Mouse (Mus musculus): ENCODE data around the gene Akain1. TPM values are rescaled to one million over a fixed set of nuclear protein-coding genes. Genes with fewer than 3 reads are reported as not detected.

Gene Akain1
- polyA plus RNA-seq, 1 experiment from 2014 or later = not detected

DNA sequence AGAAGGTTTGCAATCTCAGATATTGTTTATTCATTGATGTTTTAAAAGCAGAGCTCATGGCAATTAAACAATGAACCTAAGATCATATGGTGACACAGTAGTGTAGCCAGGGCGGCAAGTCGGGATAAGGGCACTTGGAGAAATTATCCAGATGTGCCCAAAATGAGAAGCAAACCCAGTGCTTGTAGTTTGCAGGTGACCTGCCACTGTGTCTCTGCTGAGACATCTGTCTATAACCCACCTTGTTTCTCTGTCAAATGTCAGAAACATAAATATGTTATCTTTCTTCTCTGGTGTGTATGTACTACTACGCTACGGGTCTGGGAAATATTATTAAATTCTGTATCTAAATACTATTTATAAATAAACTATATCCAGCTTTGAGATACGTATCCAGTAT, 49.7 kb downstream of the Akain1 start:
- Histone ChIP-seq H3K27me3 (ENCODE audit: poor library complexity, severe bottlenecking) (no peaks in the 10 kb centered on the region), H3K36me3 (replicated peaks) (no peaks in the 10 kb centered on the region), H3K27ac (no peak overlapping the region), H3K4me1 (no peaks in the 10 kb centered on the region), H3K4me3 (no peak overlapping the region), H3K9me3 (no peaks in the 10 kb centered on the region; the same call in 1 of the 2 replicates)
- no peak for DNase-seq (ENCODE audit: extremely low spot score, low spot score)
- 93% methylated on average over 5 of the region's 5 CpGs for WGBS

DNA sequence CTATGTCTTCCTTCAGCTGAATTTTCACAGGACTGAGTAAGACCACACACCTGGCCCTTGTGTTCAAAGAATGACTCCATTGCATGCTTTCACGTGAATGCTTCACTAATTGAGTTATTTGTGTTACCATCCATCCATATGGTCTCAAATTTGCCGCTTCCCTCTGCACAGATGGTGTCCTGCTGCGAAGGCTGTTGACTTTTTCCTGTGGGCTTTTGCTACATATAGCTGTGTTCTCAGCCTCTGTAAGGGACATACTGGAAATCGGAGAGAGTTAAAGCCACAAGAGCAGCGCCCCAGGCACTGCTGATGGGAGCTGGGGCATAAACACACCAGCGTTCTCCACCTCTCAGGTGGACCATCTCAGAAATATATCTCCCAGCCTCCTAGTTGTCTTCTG, 53.2 kb downstream of the Akain1 start:
- H3K9me3 ChIP-seq = no peaks in the 10 kb centered on the region
- H3K36me3 ChIP-seq (replicated peaks) = no peaks in the 10 kb centered on the region
- 83% methylated on average over 6 of the region's 6 CpGs for WGBS
- no peaks in the 10 kb centered on the region for H3K27me3 ChIP-seq (ENCODE audit: poor library complexity, severe bottlenecking)
- DNase-seq (ENCODE audit: extremely low spot score, low spot score) = no peak
- no peaks in the 10 kb centered on the region for H3K4me1 ChIP-seq
- H3K4me3 ChIP-seq = no peak overlapping the region
- no peak overlapping the region for H3K27ac ChIP-seq

- WGBS = 56% methylated on average over 2 of the region's 2 CpGs
- Histone ChIP-seq H3K27me3 (ENCODE audit: poor library complexity, severe bottlenecking) (no peaks in the 10 kb centered on the region), H3K27ac (no peak overlapping the region), H3K36me3 (replicated peaks) (no peaks in the 10 kb centered on the region), H3K4me1 (peaks cover 9% of the 10 kb centered on the region), H3K9me3 (no peaks in the 10 kb centered on the region), H3K4me3 (no peak overlapping the region)
- no peak for DNase-seq (ENCODE audit: extremely low spot score, low spot score)
Measured at GRCm38 (mm10) chr17:69495531-69495930, 56.4 kb downstream of the Akain1 start.

DNA sequence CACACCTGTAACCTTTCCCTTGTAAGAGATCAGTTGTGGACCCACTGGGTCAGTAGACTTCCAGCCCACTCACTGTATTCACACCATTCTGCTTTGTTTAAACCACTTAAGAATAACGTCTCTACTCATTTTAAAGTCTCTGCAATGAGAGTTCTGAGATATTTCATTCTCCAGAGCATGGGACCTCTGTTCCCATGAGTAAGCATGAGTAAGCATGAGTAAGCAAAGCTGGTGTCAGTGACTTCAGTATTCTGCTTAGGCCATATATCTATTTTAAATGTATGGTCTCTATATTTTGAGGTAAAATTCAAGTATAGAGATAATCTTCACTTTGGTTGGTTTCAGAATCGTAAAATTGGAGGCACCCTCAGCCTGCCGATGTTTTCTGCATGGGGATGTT, 57.0 kb downstream of the Akain1 start:
- peaks cover 9% of the 10 kb centered on the region for H3K4me1 ChIP-seq
- 89% methylated on average over 3 of the region's 3 CpGs for WGBS
- no peaks in the 10 kb centered on the region for H3K9me3 ChIP-seq

GRCm38 (mm10) chr17:69497315-69497714, 58.2 kb downstream of the Akain1 start:
- Histone ChIP-seq H3K4me1 (peaks cover 9% of the 10 kb centered on the region), H3K9me3 (no peaks in the 10 kb centered on the region), H3K4me3 (no peak overlapping the region), H3K27ac (no peak overlapping the region), H3K36me3 (replicated peaks) (no peaks in the 10 kb centered on the region), H3K27me3 (ENCODE audit: poor library complexity, severe bottlenecking) (no peaks in the 10 kb centered on the region)
- no peak for DNase-seq (ENCODE audit: extremely low spot score, low spot score)
- 83% methylated on average over 4 of the region's 4 CpGs for WGBS

More for the DNA sequence above, 57.0 kb downstream of the Akain1 start:
- no peaks in the 10 kb centered on the region for H3K27me3 ChIP-seq (ENCODE audit: poor library complexity, severe bottlenecking)
- H3K36me3 ChIP-seq (replicated peaks) = no peaks in the 10 kb centered on the region
- no peak overlapping the region for H3K4me3 ChIP-seq
- no peak overlapping the region for H3K27ac ChIP-seq
- DNase-seq (ENCODE audit: extremely low spot score, low spot score) = no peak

DNA sequence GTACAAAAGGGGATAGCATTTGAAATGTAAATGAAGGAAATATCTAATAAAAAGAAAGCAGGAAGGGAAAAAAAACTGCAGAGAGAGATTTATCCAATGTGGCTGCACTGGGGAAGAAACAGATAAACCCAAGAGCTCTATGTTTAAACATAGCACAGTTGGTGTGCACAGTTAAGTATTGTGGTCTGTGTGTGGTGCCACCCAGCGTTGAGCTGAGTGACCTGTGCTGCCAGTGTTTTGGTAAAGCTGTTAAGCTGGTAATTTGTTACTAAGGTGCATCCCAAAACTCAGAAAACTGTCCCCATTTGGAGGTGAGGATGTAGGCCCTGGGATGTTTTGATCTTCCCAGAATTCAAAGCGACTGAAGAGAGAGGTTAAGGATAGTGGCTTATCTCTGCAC, 59.8 kb downstream of the Akain1 start:
- Histone ChIP-seq H3K27ac (no peak overlapping the region), H3K4me3 (no peak overlapping the region), H3K27me3 (ENCODE audit: poor library complexity, severe bottlenecking) (no peaks in the 10 kb centered on the region), H3K4me1 (peaks cover 9% of the 10 kb centered on the region), H3K9me3 (no peaks in the 10 kb centered on the region), H3K36me3 (replicated peaks) (no peaks in the 10 kb centered on the region)
- no peak for DNase-seq (ENCODE audit: extremely low spot score, low spot score)
- 43% methylated on average over 2 of the region's 2 CpGs for WGBS

- Histone ChIP-seq H3K27me3 (ENCODE audit: poor library complexity, severe bottlenecking) (no peaks in the 10 kb centered on the region), H3K36me3 (replicated peaks) (no peaks in the 10 kb centered on the region), H3K4me3 (no peak overlapping the region), H3K9me3 (no peaks in the 10 kb centered on the region), H3K27ac (no peak overlapping the region), H3K4me1 (peaks cover 9% of the 10 kb centered on the region)
- WGBS = 32% methylated on average over 6 of the region's 6 CpGs
- no peak for DNase-seq (ENCODE audit: extremely low spot score, low spot score)
Measured at GRCm38 (mm10) chr17:69499441-69499840, 60.3 kb downstream of the Akain1 start.

GRCm38 (mm10) chr17:69506070-69506469, 66.9 kb downstream of the Akain1 start:
- Histone ChIP-seq H3K27me3 (ENCODE audit: poor library complexity, severe bottlenecking) (no peaks in the 10 kb centered on the region), H3K4me3 (no peak overlapping the region), H3K4me1 (no peaks in the 10 kb centered on the region), H3K36me3 (replicated peaks) (no peaks in the 10 kb centered on the region), H3K27ac (no peak overlapping the region), H3K9me3 (no peaks in the 10 kb centered on the region)
- 44% methylated on average over 3 of the region's 3 CpGs for WGBS
- no peak for DNase-seq (ENCODE audit: extremely low spot score, low spot score)

DNA sequence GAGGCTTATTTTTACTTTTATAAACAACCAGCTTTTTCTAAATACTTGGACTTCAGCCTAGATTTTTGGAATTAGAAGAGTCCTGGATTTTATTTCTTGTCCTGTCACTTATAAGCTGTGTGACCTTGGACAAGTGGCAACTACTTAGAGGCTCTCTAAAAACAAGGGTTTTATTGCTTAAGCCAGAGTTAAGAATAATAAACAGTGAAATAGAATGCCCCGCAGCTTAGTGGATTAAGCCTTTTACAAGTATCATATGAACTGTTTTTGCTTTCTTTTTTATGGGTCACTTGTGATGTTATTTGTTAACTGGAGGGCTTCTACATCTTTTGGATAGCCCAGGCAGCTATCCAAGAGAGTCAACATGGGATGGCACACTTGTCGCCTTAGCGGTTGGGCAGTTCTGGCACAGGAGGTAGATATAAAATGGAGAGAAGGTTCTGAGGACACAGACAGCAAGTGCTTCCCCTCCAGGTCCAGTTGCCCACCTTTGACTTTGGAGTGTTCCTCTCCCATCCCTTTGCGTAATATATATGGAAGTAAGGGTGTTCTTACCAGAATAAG, 77.3 kb downstream of the Akain1 start:
- Histone ChIP-seq H3K36me3 (replicated peaks) (no peaks in the 10 kb centered on the region), H3K9me3 (no peaks in the 10 kb centered on the region), H3K4me1 (no peaks in the 10 kb centered on the region), H3K27ac (no peak overlapping the region), H3K4me3 (no peak overlapping the region), H3K27me3 (ENCODE audit: poor library complexity, severe bottlenecking) (no peaks in the 10 kb centered on the region)
- WGBS = 87% methylated on average over 4 of the region's 4 CpGs
- DNase-seq (ENCODE audit: extremely low spot score, low spot score) = no peak

DNA sequence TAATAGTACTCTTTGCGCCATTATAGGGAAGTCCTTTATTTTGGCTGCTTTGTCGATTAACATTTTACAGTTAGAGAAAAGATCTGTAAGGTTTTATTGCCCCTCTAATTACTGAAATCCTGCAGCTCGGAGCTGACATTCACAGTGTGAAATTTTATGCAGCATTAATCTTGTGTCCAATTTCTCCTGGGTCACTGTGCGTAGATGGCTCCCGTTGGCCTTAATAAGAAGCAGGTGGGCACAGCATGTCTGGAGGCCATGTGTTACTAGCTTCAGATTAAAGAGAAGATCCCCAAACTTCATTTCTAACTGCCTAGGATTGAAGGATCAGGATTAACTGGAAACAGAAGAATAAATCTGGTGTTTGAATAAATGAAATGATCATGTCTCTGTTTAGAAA, 92.3 kb downstream of the Akain1 start:
- Histone ChIP-seq H3K27me3 (ENCODE audit: poor library complexity, severe bottlenecking) (no peaks in the 10 kb centered on the region), H3K4me3 (no peak overlapping the region), H3K36me3 (replicated peaks) (no peaks in the 10 kb centered on the region), H3K4me1 (no peaks in the 10 kb centered on the region), H3K9me3 (no peaks in the 10 kb centered on the region), H3K27ac (no peak overlapping the region)
- no peak for DNase-seq (ENCODE audit: extremely low spot score, low spot score)
- WGBS = 70% methylated on average over 5 of the region's 5 CpGs

Other genes starting within 250 kb of the Akain1 start
- 34.4 and 36.2 TPM in 2 replicates for gene Zbtb14, start 56.3 kb upstream of the Akain1 start, polyA plus RNA-seq (2016; fragmentation: Nextera tagmentation; extraction: Ambion mirVana)